Mouse (Mus musculus): ENCODE results near the gene Tmem219.

DNA sequence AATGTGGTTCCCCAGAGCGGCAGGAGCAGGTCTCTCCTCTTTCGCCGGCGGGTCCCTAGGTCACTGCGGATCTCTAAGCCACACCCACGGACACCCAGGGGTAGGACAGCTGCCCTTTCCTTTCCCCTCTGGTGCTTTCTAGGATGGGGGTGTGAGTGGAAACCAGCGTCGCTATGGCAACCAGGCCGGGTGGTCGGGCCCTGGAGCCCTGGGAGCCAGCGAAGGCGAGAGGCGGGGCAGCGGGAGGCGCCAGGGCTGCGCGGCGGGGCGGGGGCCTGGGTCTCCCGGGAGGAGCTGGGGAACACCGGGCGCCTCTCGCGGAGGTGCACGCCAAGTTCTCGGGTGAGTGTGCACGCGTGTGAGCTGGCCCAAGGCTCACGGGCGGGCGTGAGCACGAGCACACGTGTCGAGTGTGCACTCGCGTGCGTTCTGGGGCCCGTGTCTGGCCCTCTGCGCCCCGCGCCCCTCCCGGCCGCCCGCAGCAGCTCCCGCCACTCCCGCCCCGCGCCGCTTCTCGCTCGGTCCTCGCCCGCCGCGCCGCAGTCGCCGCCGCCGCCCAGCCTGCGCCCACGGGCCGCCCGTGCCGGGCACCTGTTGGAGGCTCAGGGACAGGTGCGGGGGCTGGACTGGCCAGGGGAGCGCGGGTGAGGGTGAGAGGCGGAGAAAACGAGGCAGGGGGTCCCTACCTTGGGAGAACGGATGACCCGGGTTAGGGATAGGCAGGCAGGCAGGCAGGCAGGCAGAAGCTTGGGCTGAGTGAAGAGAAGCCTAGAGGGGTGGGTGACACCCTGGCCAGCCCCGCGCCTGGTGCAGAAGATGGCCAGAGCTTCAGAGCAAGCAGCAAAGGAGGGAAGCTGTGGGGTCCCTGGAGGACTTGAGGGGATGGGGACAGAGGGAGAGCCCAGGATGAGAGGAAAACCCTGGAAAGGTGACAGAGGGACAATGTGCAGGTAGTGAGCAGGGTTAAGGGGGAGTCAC, 75.0 kb downstream of the Tmem219 start:
- TF ChIP-seq ZC3H11A (IDR thresholded peaks at IDR 0.05; ENCODE audit: borderline replicate concordance, low read depth, low read length): no peak
- no peak for TF ChIP-seq CHD2 (IDR thresholded peaks at IDR 0.05; ENCODE audit: low read depth, low read length)
- TF ChIP-seq HCFC1 (IDR thresholded peaks at IDR 0.05; ENCODE audit: borderline replicate concordance, insufficient read depth, low read length): no peak
- no peak for TF ChIP-seq MAFK (IDR thresholded peaks at IDR 0.05; ENCODE audit: insufficient read depth, low read depth, low read length)
- no peak for TF ChIP-seq ZNF384 (IDR thresholded peaks at IDR 0.05; ENCODE audit: low read depth, low read length)
